Mouse (Mus musculus): ENCODE data around the gene Sptbn4.

- TF ChIP-seq CTCF (IDR thresholded peaks at IDR 0.05; ENCODE audit: borderline replicate concordance, extremely low read depth, insufficient read depth, insufficient read length) (no peak), POLR2A (IDR thresholded peaks at IDR 0.05; ENCODE audit: borderline replicate concordance, extremely low read depth, insufficient read depth, insufficient read length, poor library complexity, severe bottlenecking) (no peak)
Observed at GRCm38 (mm10) chr7:27478561-27478960, 31.1 kb upstream of the Sptbn4 start.

Data from brain, embryonic 14.5 days (tissue).